Mouse (Mus musculus): ENCODE data around the gene Slc24a2.

Gene Slc24a2

GRCm38 (mm10) chr4:87229960-87230551 is at the start of gene Slc24a2:
Gene Slc24a2 (minus strand): TSS chr4:87230477.
- peak; percentile 56 to 66 for DNase-seq

- no peak for DNase-seq
Measured at GRCm38 (mm10) chr4:87274825-87275224, 44.5 kb upstream of the Slc24a2 start.

GRCm38 (mm10) chr4:87274276-87274675 is 44.0 kb upstream of the Slc24a2 start:
- DNase-seq = no peak

- no peak for DNase-seq
Measured at GRCm38 (mm10) chr4:87273476-87273875, 43.2 kb upstream of the Slc24a2 start.

GRCm38 (mm10) chr4:87229224-87229959 is 885 bp downstream of the Slc24a2 start:
- DNase-seq = peak in 1 of 2 experiments; percentile 27

GRCm38 (mm10) chr4:87221586-87221985 is 8.7 kb downstream of the Slc24a2 start:
- no peak for DNase-seq

- peak; percentile 16 to 29 for DNase-seq
Measured at GRCm38 (mm10) chr4:87218196-87218595, 12.1 kb downstream of the Slc24a2 start.

- DNase-seq = no peak
Measured at GRCm38 (mm10) chr4:87211344-87211978, 18.8 kb downstream of the Slc24a2 start.

- no peak for DNase-seq
Measured at GRCm38 (mm10) chr4:87210533-87210932, 19.7 kb downstream of the Slc24a2 start.

- peak; percentile 52 to 60 for DNase-seq
Measured at GRCm38 (mm10) chr4:87202081-87202480, 28.2 kb downstream of the Slc24a2 start.

- DNase-seq = no peak
Measured at GRCm38 (mm10) chr4:87201229-87201628, 29.0 kb downstream of the Slc24a2 start.

- no peak for DNase-seq
Measured at GRCm38 (mm10) chr4:87184147-87184930, 45.9 kb downstream of the Slc24a2 start.

- peak; percentile 17 for DNase-seq
Measured at GRCm38 (mm10) chr4:87177116-87177515, 53.2 kb downstream of the Slc24a2 start.

GRCm38 (mm10) chr4:87163945-87164344 is 66.3 kb downstream of the Slc24a2 start:
- DNase-seq = no peak

- DNase-seq = no peak
Measured at GRCm38 (mm10) chr4:87158053-87158452, 72.2 kb downstream of the Slc24a2 start.

GRCm38 (mm10) chr4:87151990-87152389 is 78.3 kb downstream of the Slc24a2 start:
- no peak for DNase-seq

- DNase-seq = no peak
Measured at GRCm38 (mm10) chr4:87149584-87149983, 80.7 kb downstream of the Slc24a2 start.

GRCm38 (mm10) chr4:87141590-87142365 is 88.5 kb downstream of the Slc24a2 start:
- DNase-seq = peak in 1 of 2 experiments; percentile 12

GRCm38 (mm10) chr4:87140901-87141300 is 89.4 kb downstream of the Slc24a2 start:
- peak; percentile 32 to 46 for DNase-seq

- DNase-seq = no peak
Measured at GRCm38 (mm10) chr4:87132525-87132924, 97.8 kb downstream of the Slc24a2 start.

GRCm38 (mm10) chr4:87126756-87127155 is 103.5 kb downstream of the Slc24a2 start:
- DNase-seq = no peak

- no peak for DNase-seq
Measured at GRCm38 (mm10) chr4:87119758-87120157, 110.5 kb downstream of the Slc24a2 start.
